Mouse (Mus musculus) liver, embryonic 13.5 days (tissue): ENCODE measurements around the gene Wnt10b. TPM values are rescaled to one million over a fixed set of nuclear protein-coding genes. Genes with fewer than 3 reads are reported as not detected.

Source experiments
- ATAC-seq: fragments of 200-750 bp; cut with Nextera tagmentation; 2 replicates; pipeline ENCODE4 v1.8.0; 2017; ENCODE audit warnings: low read depth, mild to moderate bottlenecking, moderate number of reproducible peaks, moderate library complexity
- DNase-seq: peaks from one replicate; pipeline ENCODE4 v3.0.0; 2022
- H3K27ac ChIP-seq: fragments of 300-500 bp; sonication (generic); 2 replicates; pipeline ENCODE4 v1.5.1; 2015; ENCODE audit warnings: moderate library complexity, mild to moderate bottlenecking, inconsistent platforms
- H3K27me3 ChIP-seq: fragments of 300-500 bp; sonication (generic); 2 replicates; pipeline ENCODE4 v1.6.1; 2015; ENCODE audit warnings: mild to moderate bottlenecking, inconsistent platforms
- H3K36me3 ChIP-seq: fragments of 300-500 bp; sonication (generic); 2 replicates; pipeline ENCODE4 v1.6.1; 2015; ENCODE audit warnings: mild to moderate bottlenecking, inconsistent platforms
- H3K4me1 ChIP-seq: fragments of 300-500 bp; sonication (generic); replicated peaks from 2 replicates; pipeline ENCODE4 v1.6.1; 2015; ENCODE audit warnings: inconsistent platforms
- H3K4me2 ChIP-seq: fragments of 300-500 bp; sonication (generic); 2 replicates; pipeline ENCODE4 v1.6.1; 2015; ENCODE audit warnings: inconsistent platforms, mild to moderate bottlenecking, moderate library complexity
- H3K4me3 ChIP-seq: fragments of 300-500 bp; sonication (generic); replicated peaks from 2 replicates; pipeline ENCODE4 v1.5.1; 2015; ENCODE audit warnings: mild to moderate bottlenecking, inconsistent platforms
- H3K9ac ChIP-seq: fragments of 300-500 bp; sonication (generic); 2 replicates; pipeline ENCODE4 v1.6.1; 2015; ENCODE audit warnings: mild to moderate bottlenecking, inconsistent platforms
- H3K9me3 ChIP-seq: fragments of 300-500 bp; sonication (generic); replicated peaks from 2 replicates; pipeline ENCODE4 v1.6.1; 2016; ENCODE audit warnings: inconsistent platforms
- WGBS: fragments of 180-500 bp; shearing (Covaris S2); methylation state at CpG from one replicate; pipeline ENCODE4 v1.1.7; 2015; ENCODE audit not compliant: insufficient replicate concordance; 5-methylcytosine and 5-hydroxymethylcytosine counted together
- polyA plus RNA-seq: library from polyadenylated mRNA; unstranded; fragments of >200 nt; fragmentation: Nextera tagmentation; extraction: Ambion mirVana; gene quantifications from 2 replicates; pipeline ENCODE4 v1.2.1, GENCODE M21; 2015

Gene Wnt10b
- polyA plus RNA-seq, 1 experiment from 2014 or later = not detected

DNA sequence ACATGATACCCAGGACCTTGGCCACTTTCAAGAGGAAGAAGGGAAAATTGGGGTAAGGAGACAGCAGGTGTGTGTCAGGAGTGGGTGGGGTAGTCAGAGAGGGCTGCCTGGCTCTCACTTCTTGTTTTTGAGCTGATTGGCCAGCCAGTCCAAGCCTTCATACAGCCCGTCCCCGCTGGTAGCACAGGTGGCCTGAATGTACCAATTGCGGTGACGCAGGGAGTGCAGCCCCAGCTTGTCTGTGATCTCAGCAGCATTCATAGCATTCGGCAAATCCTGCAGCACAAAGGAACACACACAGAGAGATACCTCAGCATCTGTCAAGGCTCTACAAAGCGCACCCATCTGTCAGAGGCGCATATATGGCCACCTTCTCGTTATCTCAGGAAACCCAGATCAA lies 37.7 kb downstream of the Wnt10b start:
- 84% methylated on average over 8 of the region's 8 CpGs for WGBS
- Histone ChIP-seq H3K27ac (no peak overlapping the region), H3K4me2 (no peak overlapping the region), H3K4me3 (no peak overlapping the region), H3K4me1 (peaks cover 27% of the 10 kb centered on the region), H3K9ac (no peak overlapping the region), H3K9me3 (no peaks in the 10 kb centered on the region), H3K36me3 (peaks cover 51% of the 10 kb centered on the region), H3K27me3 (no peaks in the 10 kb centered on the region)
- no peak for ATAC-seq
- no peak for DNase-seq

GRCm38 (mm10) chr15:98738796-98739195 lies 39.2 kb downstream of the Wnt10b start:
- Histone ChIP-seq H3K4me3 (no peak overlapping the region), H3K27ac (peak overlapping the region; percentile 73; the same call in 1 of the 2 replicates), H3K9me3 (no peaks in the 10 kb centered on the region), H3K4me1 (peaks cover 36% of the 10 kb centered on the region), H3K36me3 (peaks cover 51% of the 10 kb centered on the region), H3K4me2 (no peak overlapping the region), H3K27me3 (no peaks in the 10 kb centered on the region), H3K9ac (no peak overlapping the region)
- ATAC-seq (peak; percentile 42), DNase-seq (no peak)
- 54% methylated on average over 4 of the region's 4 CpGs for WGBS

DNA sequence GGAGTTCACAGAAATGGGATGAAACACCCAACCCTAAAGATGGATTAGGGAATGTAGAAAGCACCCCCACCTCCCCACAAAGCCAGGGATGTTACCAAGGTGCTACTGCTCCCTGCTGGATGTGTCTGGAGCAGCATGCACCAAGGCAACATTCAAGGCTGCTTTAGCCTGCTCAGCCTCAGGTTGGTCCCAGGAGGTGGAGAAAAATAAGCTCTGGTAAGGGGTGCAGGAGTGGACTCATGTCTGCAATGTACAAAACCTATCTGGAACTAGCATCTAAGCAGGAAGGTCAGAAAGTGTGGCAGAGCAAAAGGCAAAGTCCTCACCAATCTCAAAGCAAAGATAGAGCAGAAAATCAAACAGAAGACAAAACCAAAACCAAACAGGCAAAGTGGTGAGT lies 40.1 kb downstream of the Wnt10b start:
- H3K36me3 ChIP-seq = peaks cover 51% of the 10 kb centered on the region
- H3K4me3 ChIP-seq = no peak overlapping the region
- H3K27me3 ChIP-seq = no peaks in the 10 kb centered on the region
- no peak overlapping the region for H3K4me2 ChIP-seq
- ATAC-seq (peak; percentile 38), DNase-seq (no peak)
- peaks cover 46% of the 10 kb centered on the region for H3K4me1 ChIP-seq
- H3K27ac ChIP-seq = peak overlapping the region; percentile 62; the same call in 1 of the 2 replicates
- H3K9ac ChIP-seq = no peak overlapping the region
- no peaks in the 10 kb centered on the region for H3K9me3 ChIP-seq

GRCm38 (mm10) chr15:98736521-98736920 lies 41.4 kb downstream of the Wnt10b start:
- WGBS = 70% methylated on average over 10 of the region's 10 CpGs
- Histone ChIP-seq H3K4me2 (no peak overlapping the region), H3K27me3 (no peaks in the 10 kb centered on the region), H3K9ac (no peak overlapping the region), H3K36me3 (peaks cover 42% of the 10 kb centered on the region), H3K9me3 (no peaks in the 10 kb centered on the region), H3K4me1 (peaks cover 56% of the 10 kb centered on the region), H3K27ac (no peak overlapping the region), H3K4me3 (no peak overlapping the region)
- no peak for ATAC-seq
- no peak for DNase-seq

DNA sequence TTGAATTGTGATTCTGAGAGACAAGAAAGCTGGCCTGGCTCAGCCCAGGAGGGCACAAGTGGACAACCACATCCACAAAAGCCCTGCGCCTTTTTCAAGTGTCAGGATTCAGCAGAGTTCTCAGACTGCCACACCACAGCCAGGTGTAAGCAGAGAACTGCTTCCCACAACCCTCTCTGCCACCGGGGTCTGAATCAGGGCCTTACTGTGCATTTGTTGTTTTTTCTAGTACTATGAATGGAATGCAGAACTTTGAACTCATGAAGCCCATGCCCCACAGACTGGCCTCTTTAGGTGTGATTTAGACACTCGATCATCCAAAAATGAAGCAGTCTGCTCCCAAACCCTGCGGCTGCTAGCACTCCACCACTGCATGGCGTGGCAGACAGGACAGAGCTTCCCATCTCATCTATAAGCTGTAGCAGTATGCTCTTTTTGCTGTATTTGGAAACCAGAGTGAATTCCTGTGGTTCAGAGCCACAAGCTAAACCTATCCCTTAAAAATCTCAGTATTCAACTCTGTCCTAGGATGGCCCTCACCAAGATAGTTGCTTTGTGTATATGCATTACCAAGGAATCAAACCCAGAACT lies 43.9 kb downstream of the Wnt10b start:
- H3K4me1 ChIP-seq = peaks cover 49% of the 10 kb centered on the region
- DNase-seq (no peak), ATAC-seq (no peak)
- H3K9me3 ChIP-seq = no peaks in the 10 kb centered on the region
- H3K27me3 ChIP-seq = peaks cover 12% of the 10 kb centered on the region
- WGBS = 60% methylated on average over 5 of the region's 5 CpGs
- no peak overlapping the region for H3K9ac ChIP-seq
- H3K27ac ChIP-seq = peak overlapping the region; percentile 58
- H3K36me3 ChIP-seq = peaks cover 18% of the 10 kb centered on the region
- H3K4me3 ChIP-seq = no peak overlapping the region
- H3K4me2 ChIP-seq = no peak overlapping the region

GRCm38 (mm10) chr15:98733370-98733769 lies 44.6 kb downstream of the Wnt10b start:
- WGBS = 12% methylated on average over 6 of the region's 6 CpGs
- Histone ChIP-seq H3K36me3 (peaks cover 12% of the 10 kb centered on the region), H3K4me2 (no peak overlapping the region), H3K27me3 (peaks cover 19% of the 10 kb centered on the region), H3K4me1 (peaks cover 48% of the 10 kb centered on the region), H3K4me3 (no peak overlapping the region), H3K9me3 (no peaks in the 10 kb centered on the region), H3K9ac (no peak overlapping the region), H3K27ac (peak overlapping the region; percentile 58)
- DNase-seq = peak; percentile 40
- ATAC-seq = peak; percentile 59

DNA sequence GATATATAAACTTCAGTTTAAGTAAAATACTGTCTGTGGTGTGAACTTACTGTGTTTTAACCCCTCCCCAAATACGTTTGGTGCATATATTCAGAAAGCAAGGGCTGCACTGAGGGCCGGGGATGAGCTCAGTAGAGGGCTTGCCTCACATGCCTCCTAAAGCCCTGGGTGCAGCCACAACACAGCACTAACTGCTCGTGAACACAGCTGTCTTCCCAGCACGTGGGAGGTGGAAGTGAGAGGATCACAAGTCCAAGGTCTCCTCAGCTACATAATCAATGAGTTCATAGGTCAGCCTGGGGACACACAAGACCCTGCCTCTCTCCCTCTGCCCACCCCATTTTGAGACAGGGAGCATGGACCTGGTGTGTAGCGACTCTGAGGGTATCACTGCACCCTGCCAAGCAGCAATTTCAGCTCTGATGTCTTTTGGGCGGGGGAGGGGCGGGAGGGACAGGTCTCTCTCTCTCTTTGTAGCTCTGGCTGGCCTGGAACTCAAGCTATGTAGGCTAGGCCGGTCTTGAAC lies 45.9 kb downstream of the Wnt10b start:
- Histone ChIP-seq H3K9ac (no peak overlapping the region), H3K36me3 (peaks cover 12% of the 10 kb centered on the region), H3K9me3 (no peaks in the 10 kb centered on the region), H3K4me2 (no peak overlapping the region), H3K4me3 (no peak overlapping the region), H3K27me3 (peaks cover 29% of the 10 kb centered on the region), H3K27ac (peak overlapping the region; percentile 23; the same call in 1 of the 2 replicates), H3K4me1 (peaks cover 56% of the 10 kb centered on the region)
- WGBS = 56% methylated on average over 8 of the region's 8 CpGs
- DNase-seq (no peak), ATAC-seq (peak; percentile 22; the same call in 1 of the 2 replicates)

GRCm38 (mm10) chr15:98730790-98731189 lies 47.2 kb downstream of the Wnt10b start:
- 50% methylated on average over 6 of the region's 6 CpGs for WGBS
- Histone ChIP-seq H3K36me3 (peaks cover under 1% of the 10 kb centered on the region), H3K27me3 (peaks cover 35% of the 10 kb centered on the region), H3K4me1 (peaks cover 53% of the 10 kb centered on the region), H3K27ac (no peak overlapping the region), H3K9me3 (no peaks in the 10 kb centered on the region), H3K4me2 (no peak overlapping the region), H3K4me3 (no peak overlapping the region), H3K9ac (no peak overlapping the region)
- DNase-seq = no peak
- ATAC-seq = no peak

DNA sequence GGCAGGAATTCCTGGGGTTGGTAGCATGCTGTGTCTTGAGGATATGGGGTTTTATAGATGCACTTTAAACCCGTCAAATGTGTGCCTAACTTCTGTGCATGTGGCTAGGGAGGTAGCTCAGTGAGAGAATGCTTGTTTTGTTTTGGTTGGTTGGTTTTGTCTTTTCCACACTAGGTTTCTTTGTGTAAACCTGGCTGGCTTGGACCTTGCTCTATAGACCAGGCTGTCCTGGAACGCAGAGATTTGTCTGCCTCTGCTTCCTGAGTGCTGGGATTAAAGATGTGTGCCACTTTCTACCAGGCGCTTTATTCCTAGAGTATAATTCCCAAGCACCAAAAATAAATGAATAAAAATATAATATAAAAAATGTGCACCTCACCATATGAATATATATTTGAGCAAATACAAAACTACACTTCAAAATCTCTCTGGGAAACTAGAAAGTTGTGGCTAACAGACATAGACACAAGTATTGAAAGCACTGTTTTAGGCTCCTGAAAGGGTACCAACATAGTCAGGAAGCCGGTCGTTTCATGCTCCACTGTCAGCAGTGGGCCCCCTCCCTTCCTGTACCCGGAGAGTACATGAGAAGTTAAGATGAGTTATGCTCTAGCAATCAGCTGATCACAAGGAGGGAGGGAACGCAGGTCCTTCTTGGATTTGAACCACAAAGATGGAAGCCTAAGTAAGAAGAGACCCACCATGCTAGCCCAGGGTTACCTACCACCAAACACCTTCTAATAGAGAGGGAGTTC lies 48.0 kb downstream of the Wnt10b start:
- Histone ChIP-seq H3K27ac (no peak overlapping the region), H3K36me3 (no peaks in the 10 kb centered on the region), H3K4me1 (peaks cover 53% of the 10 kb centered on the region), H3K4me3 (no peak overlapping the region), H3K4me2 (no peak overlapping the region), H3K27me3 (peaks cover 35% of the 10 kb centered on the region), H3K9me3 (no peaks in the 10 kb centered on the region), H3K9ac (no peak overlapping the region)
- ATAC-seq (no peak), DNase-seq (no peak)
- 35% methylated on average over 7 of the region's 7 CpGs for WGBS

DNA sequence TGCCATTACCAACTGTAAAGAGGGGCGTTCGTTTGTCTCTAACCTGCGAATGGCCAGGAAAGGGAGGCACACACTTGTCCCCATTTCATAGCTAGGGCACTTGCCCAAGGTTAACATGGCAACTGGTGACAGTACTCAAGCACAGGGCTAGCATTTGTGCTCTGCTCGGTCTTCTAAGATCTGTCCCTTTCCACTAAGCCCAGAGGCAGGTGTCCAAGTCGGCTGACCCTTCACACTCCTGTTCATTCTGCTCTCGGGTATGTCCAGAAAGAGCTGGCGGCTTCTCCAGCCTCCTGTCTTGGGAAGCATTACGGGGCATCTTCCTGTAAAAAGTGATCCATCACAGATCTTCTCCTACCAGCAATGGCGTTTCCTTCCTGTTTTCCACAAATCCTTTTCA lies 49.6 kb downstream of the Wnt10b start:
- no peaks in the 10 kb centered on the region for H3K9me3 ChIP-seq
- H3K36me3 ChIP-seq = no peaks in the 10 kb centered on the region
- no peak for DNase-seq
- peak overlapping the region; percentile 67 for H3K4me3 ChIP-seq
- H3K27me3 ChIP-seq = peaks cover 43% of the 10 kb centered on the region
- WGBS = 12% methylated on average over 9 of the region's 9 CpGs
- no peak overlapping the region for H3K27ac ChIP-seq
- peak; percentile 11 for ATAC-seq
- H3K4me1 ChIP-seq = peaks cover 47% of the 10 kb centered on the region
- no peak overlapping the region for H3K9ac ChIP-seq
- peak overlapping the region; percentile 93 for H3K4me2 ChIP-seq

GRCm38 (mm10) chr15:98727443-98728321 lies 50.3 kb downstream of the Wnt10b start, which contains the start of gene Fkbp11:
Gene Fkbp11 (minus strand): TSS chr15:98728198.
- ATAC-seq = peak; percentile 76
- Histone ChIP-seq H3K4me1 (peaks cover 46% of the 10 kb centered on the region), H3K27me3 (peaks cover 48% of the 10 kb centered on the region), H3K36me3 (no peaks in the 10 kb centered on the region), H3K4me2 (peak within 1 kb of the TSS; percentile 93), H3K27ac (peak within 1 kb of the TSS; percentile 70), H3K9ac (peak within 1 kb of the TSS; percentile 73), H3K4me3 (peak within 1 kb of the TSS; percentile 67), H3K9me3 (no peaks in the 10 kb centered on the region)
- peak; percentile 60 for DNase-seq
- under 1% methylated on average over 39 of the region's 39 CpGs for WGBS
